Mouse (Mus musculus) cortical plate, adult 2 months (tissue): Measurements from ENCODE around the gene Strip1. TPM values are rescaled to one million over a fixed set of nuclear protein-coding genes. Genes with fewer than 3 reads are reported as not detected.

ENCODE experiments used
- H3K27ac ChIP-seq: fragments of 200-500 bp; 2 replicates; pipeline ENCODE4 v1.5.1; 2012; ENCODE audit warnings: low read length, control low read depth, inconsistent platforms; ENCODE audit not compliant: insufficient read depth
- H3K4me1 ChIP-seq: fragments of 200-500 bp; 2 replicates; pipeline ENCODE4 v1.6.1; 2011; ENCODE audit warnings: low read length; ENCODE audit not compliant: control insufficient read depth, insufficient read depth
- H3K4me3 ChIP-seq: fragments of 200-500 bp; 2 replicates; pipeline ENCODE4 v1.5.1; 2011; ENCODE audit warnings: mild to moderate bottlenecking, low read length, control low read depth; ENCODE audit not compliant: insufficient read depth
- CTCF ChIP-seq: fragments of 200-500 bp; IDR thresholded peaks from 2 replicates; pipeline ENCODE4 v1.5.1; 2011; ENCODE audit warnings: mild to moderate bottlenecking, control low read depth, low read length; ENCODE audit not compliant: insufficient read depth; ENCODE audit errors: extremely low read depth
- POLR2A ChIP-seq: fragments of 200-500 bp; IDR thresholded peaks from 2 replicates; pipeline ENCODE4 v1.6.1; 2011; ENCODE audit warnings: mild to moderate bottlenecking, low read length, control low read depth; ENCODE audit not compliant: insufficient read depth; ENCODE audit errors: extremely low read depth
- polyA plus RNA-seq: library from polyadenylated mRNA; depleted of rRNA; stranded (reverse); fragments of >200 nt; gene quantifications from 2 replicates; pipeline ENCODE4 v1.2.3, GENCODE M21; 2012; rRNA removed

Gene Strip1
- 73.7 and 79.9 TPM in 2 replicates for polyA plus RNA-seq

GRCm38 (mm10) chr3:107631523-107631958 lies at the start of gene Strip1:
Gene Strip1 (minus strand): TSS chr3:107631694.
- peak within 1 kb of the TSS; percentile 82 for H3K27ac ChIP-seq
- H3K4me1 ChIP-seq: peaks cover 2% of the 10 kb centered on the region; the same call in 1 of the 2 replicates
- TF ChIP-seq CTCF: no peak
- peak; percentile 94 for TF ChIP-seq POLR2A

DNA sequence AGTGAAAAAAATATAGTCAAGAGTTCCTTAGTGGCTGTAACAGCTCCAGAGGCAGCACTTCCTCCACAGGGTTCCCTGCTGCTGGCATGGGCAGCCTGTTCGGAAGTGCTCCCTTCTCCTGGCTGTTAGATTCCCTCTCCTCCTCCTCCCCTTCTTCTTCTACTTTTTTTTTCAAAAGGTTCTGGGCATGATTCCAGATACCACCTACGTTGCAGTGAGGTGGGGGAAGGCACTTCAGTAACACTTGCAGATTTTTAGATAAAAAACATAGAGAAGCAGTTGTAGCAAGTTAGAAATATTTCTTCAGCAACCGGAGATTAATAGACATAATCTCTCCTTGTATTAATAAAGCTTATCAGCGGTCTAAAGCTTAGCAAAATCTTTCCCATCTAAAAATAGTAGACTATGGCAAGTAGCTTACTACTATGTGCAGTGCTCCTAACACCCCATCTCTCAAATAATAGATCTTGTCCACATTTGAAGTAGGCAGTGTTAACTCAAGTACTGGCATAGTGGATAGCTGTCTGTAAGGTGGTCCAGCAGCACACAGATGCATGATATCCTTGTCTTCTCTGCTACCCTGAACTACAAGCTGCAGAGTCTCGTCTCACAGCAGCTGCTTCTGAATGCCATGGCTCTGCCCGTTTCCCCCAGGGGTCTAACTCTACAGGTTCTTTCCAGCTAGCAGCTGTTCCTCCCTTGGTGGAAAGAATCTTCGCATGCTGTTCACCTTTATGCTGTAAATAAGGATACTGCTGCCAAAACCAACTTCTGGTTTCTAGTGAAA lies 49.5 kb upstream of the Strip1 start:
- Histone ChIP-seq H3K4me3 (no peak overlapping the region), H3K4me1 (peaks cover 12% of the 10 kb centered on the region), H3K27ac (0 out of 2 replicates have a peak overlapping the region, but pooled peaks have one; percentile 42)
- no peak for TF ChIP-seq POLR2A
- no peak for TF ChIP-seq CTCF

More at GRCm38 (mm10) chr3:107631523-107631958, at the start of gene Strip1:
- peak within 1 kb of the TSS; percentile 43 for H3K4me3 ChIP-seq

DNA sequence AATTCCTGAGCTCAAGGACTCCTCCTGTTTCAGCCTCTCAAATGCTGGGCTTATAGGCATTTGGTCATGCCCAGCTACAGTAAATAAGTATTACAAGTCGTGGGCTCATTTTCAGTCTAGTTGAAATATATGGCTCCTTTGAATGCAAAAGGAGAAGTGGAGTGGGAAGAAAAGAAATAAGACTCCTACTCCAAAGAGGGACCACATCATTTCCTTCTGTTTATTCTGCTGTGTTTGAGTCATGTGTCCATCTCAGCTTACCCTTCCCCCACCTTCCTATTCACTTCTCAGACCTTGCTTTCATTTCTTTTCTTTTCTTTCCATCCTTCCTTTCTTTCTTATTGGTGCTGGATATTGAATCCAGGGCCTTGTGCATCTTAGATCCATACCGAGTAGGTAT lies 40.0 kb upstream of the Strip1 start:
- no peak overlapping the region for H3K27ac ChIP-seq
- no peaks in the 10 kb centered on the region for H3K4me1 ChIP-seq
- H3K4me3 ChIP-seq: no peak overlapping the region
- TF ChIP-seq CTCF: no peak
- TF ChIP-seq POLR2A: no peak

DNA sequence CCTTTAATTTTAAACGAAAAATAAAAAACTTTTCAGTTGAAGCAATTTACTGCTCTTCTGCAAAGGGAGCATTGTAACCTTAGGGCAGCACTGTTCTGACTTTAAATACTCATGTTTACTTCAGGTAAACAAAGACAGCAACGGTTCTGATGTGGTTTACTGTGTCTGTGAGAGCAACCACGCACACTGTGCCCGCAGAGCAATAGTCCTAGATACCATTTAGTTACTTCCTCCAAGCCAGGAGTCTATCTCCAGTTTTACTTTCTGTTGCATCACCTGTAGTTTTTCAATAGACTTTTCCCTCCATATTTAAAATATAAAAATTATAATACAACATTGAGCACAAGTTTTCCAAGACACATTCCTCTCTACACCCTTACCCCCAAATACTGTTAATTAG lies 39.0 kb upstream of the Strip1 start:
- Histone ChIP-seq H3K4me3 (no peak overlapping the region), H3K4me1 (no peaks in the 10 kb centered on the region), H3K27ac (no peak overlapping the region)
- no peak for TF ChIP-seq POLR2A
- no peak for TF ChIP-seq CTCF

DNA sequence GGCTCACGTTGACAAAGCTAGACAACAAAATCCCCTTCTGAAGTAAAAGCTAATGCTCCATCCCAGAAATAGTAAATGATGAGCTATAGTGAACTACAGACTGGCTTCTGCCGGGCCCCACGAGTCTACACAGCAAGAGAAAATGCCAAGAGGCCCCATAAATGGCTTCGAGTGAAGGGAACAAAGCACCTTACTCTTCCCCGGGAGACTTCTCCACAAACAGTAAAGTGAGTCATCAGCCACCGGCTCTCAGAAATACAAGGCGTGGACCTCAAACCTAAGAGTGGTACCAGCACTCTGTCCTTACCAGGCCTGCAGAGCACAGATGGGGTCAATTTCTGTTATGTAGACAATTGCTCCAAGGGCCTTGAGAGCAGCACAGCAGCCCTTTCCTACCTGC lies 37.3 kb upstream of the Strip1 start:
- H3K4me3 ChIP-seq: no peak overlapping the region
- H3K27ac ChIP-seq: no peak overlapping the region
- TF ChIP-seq CTCF: no peak
- TF ChIP-seq POLR2A: no peak
- H3K4me1 ChIP-seq: no peaks in the 10 kb centered on the region

DNA sequence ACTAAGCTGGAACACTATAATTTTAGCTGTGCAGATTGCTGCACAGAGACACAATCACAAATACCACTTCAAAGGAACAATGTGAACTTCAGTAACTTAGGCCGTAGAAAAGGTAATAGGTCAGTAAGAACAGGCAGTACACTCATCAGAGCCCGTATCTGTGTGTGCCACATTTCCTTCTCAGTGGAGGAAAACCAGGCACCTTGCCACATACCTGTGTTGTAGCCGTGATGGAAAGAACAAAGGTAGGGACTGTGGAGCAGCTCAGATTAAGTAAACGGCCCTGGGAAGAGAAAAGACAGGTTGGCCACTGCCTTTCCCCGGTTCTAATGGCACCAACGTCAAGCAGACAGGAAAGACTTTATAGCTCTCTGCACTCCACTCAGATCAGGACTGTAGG lies 35.9 kb upstream of the Strip1 start:
- Histone ChIP-seq H3K27ac (no peak overlapping the region), H3K4me3 (no peak overlapping the region), H3K4me1 (no peaks in the 10 kb centered on the region)
- TF ChIP-seq POLR2A (no peak), CTCF (no peak)

GRCm38 (mm10) chr3:107664641-107665040 lies 33.1 kb upstream of the Strip1 start:
- Histone ChIP-seq H3K4me1 (no peaks in the 10 kb centered on the region), H3K27ac (no peak overlapping the region), H3K4me3 (no peak overlapping the region)
- TF ChIP-seq POLR2A: no peak
- no peak for TF ChIP-seq CTCF

- Histone ChIP-seq H3K27ac (no peak overlapping the region), H3K4me3 (no peak overlapping the region), H3K4me1 (no peaks in the 10 kb centered on the region)
- TF ChIP-seq CTCF: no peak
- TF ChIP-seq POLR2A: no peak
Observed at GRCm38 (mm10) chr3:107659000-107659399, 27.5 kb upstream of the Strip1 start.

DNA sequence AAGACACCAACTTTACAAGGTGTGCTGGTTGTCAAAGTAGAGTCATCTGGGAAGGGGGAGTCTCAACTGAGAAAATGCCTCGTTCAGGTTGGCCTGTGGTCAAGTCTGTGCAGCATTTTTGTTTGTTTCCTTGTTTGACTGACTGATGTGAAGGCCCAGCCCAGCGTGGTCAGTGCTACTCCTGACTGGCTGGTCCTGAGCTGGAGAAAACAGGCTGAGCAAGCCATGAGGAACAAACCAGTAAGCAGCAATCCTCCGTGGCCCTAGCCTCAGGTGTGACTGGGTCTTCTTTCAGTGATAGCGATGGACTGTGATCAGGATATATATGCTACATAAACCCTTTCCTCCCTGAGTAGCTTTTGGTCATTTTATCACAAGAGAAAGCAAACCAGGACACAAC lies 25.4 kb upstream of the Strip1 start:
- H3K4me3 ChIP-seq: no peak overlapping the region
- TF ChIP-seq POLR2A: no peak
- TF ChIP-seq CTCF: no peak
- peaks cover 1% of the 10 kb centered on the region; the same call in 1 of the 2 replicates for H3K4me1 ChIP-seq
- H3K27ac ChIP-seq: no peak overlapping the region

GRCm38 (mm10) chr3:107656151-107656550 lies 24.7 kb upstream of the Strip1 start:
- no peak overlapping the region for H3K4me3 ChIP-seq
- no peak overlapping the region for H3K27ac ChIP-seq
- TF ChIP-seq POLR2A (no peak), CTCF (no peak)
- peaks cover 1% of the 10 kb centered on the region; the same call in 1 of the 2 replicates for H3K4me1 ChIP-seq
